Mouse (Mus musculus): Measurements from ENCODE around the gene Cited2.

Cited2 gene

DNA sequence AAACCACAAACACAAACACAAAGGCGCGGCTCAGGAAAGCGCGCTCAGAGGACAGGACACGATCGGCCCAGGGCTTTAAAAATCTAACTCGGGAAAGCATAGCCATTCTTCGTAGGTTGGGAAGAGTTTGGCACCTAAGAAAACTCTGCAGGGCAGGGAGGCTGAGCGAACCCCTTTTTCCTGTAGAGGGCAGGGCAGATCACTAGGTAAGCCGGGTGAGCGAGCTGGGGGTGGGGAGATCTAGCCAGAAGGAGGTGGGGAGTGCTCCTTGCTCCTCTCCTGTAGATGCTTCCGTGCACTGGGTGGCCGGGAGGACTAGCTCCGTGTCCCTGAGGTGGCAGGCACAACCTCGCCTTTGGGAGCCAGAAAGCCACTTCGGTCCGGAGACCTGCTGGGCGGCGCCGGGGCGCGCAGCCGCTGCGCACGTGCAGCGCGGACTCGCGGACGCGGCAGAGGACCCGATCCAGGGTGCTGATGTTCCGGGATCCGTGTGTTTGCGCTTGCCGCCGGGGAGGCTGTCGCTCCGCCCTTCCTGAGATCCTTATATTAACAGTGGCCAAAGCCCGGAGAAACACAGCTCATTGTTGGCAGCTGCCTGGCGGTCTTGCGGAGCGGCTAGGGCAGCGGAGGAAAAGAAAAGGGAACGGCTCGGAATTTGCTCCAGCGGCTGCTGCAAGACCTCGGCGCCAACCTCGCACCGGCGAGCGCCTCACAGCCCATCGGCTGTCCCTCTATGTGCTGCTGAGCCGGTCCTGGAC is at the start of gene Cited2:
Gene Cited2 (plus strand): TSS at position 566 of the 758 bp plus-strand sequence.
- DNase-seq (ENCODE audit: low read depth, low spot score), result peak; percentile 96

GRCm38 (mm10) chr10:17674454-17674853 is 48.6 kb upstream of the Cited2 start:
- DNase-seq (ENCODE audit: low read depth, low spot score), result no peak

DNA sequence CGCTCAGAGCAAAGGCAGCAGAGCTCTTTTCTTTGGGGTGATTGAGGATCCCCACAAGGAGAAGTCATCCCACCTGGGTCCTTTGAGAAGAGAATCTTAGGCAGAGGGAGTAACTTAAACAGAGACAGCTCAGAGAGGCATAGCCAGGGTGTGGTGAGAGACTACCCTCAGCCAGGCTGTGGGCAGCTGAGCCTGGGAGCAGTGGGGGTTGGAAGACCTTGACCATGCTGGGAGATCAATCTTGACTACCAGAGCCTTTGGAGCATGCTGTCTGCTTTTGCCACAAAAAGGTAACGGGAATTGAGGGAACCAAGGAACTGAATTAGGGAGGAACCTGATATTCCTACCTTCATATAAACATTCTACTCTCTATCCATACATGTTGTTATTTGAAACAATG is 48.1 kb upstream of the Cited2 start:
- DNase-seq (ENCODE audit: low read depth, low spot score), result no peak

- no peak for DNase-seq (ENCODE audit: low read depth, low spot score)
Observed at GRCm38 (mm10) chr10:17676464-17676863, 46.6 kb upstream of the Cited2 start.

DNA sequence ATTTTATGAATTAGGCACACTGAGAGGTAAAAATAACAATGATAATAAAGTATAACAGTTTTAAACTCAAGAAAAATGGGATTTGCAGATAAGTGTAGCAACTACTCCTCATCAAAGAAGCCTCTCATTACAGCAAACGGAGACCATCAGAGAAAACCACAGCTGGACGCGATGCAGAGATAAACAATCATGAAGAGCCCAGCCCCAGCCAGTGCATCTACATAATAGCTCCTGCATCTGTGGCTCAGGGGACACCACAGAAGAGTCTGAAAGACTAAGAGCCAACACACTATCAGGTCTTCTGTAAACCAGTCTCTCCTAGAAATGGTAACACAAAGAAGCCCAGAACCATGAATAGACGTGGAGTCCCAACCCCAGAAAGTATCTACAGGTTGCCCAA is 45.7 kb upstream of the Cited2 start:
- DNase-seq (ENCODE audit: low read depth, low spot score), result no peak

- DNase-seq (ENCODE audit: low read depth, low spot score), result no peak
Observed at GRCm38 (mm10) chr10:17680432-17681382, 42.3 kb upstream of the Cited2 start.

GRCm38 (mm10) chr10:17681386-17681785 is 41.6 kb upstream of the Cited2 start:
- DNase-seq (ENCODE audit: low read depth, low spot score), result no peak

DNA sequence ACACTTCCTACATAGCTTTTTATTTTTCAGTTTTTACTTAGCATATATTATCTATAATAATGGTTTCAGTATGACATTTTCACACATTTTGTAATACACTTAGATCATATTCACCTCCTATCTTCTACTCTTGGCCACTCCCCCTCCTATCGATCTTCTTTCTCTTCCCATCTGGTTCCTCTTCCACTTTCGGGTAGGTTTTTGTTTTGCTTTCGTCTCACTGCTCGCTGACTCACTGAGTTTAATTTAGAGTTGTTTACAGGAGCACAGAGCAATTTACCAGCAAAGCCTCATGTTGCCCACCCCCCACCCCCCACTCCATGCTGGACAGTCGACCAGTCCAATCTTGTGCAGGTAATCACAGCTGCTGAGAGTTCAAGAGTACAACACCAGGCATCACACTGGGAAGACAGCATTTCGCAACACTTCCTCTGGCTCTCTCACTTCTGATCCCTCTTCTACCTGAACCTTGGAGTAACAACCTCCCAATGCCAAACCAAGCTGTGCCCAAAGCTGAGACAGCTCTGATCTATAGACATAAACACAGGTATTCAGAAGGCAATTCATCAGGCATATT is 39.1 kb upstream of the Cited2 start:
- DNase-seq (ENCODE audit: low read depth, low spot score), result no peak

- no peak for DNase-seq (ENCODE audit: low read depth, low spot score)
Observed at GRCm38 (mm10) chr10:17689806-17690205, 33.2 kb upstream of the Cited2 start.

DNA sequence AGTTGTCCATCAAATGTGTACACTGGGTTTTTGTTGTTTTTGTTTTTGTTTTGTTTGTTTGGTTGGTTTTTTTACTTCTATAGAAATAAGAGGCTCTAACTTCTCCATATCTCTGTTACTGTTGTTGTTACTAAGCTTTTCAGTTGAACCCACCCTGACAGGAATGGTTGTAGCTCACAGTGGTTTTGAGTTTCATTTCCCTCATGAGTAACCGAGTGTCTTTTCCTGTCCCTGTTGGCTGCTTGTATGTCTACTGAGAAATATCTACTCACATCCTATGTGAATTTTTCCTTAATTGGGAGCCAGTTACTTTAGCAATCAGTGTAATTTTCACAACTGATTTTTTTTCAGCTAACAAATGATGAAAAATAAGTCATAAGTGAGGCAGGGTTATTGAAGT is 31.3 kb upstream of the Cited2 start:
- DNase-seq (ENCODE audit: low read depth, low spot score), result no peak

DNA sequence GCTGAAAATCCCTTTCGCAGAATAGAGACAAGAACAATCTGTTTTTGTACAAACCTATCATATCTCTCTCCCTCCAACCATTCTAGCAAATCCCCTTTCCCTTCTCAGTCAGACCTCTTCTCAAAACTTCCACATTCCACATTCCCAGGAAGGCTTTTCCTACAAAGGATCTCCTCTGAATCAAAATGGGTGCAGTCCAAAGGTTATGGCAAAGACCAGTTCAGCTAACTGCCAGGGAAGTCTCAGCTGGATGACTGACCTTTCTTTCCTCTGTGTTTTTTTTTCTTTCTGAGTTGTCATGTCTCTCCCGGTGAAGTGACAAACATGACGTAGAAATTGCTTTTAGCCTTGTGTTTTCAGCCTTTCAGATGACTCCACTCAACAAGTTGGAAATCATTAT is 27.2 kb upstream of the Cited2 start:
- no peak for DNase-seq (ENCODE audit: low read depth, low spot score)

- DNase-seq (ENCODE audit: low read depth, low spot score), result no peak
Observed at GRCm38 (mm10) chr10:17697376-17698265, 25.4 kb upstream of the Cited2 start.

- DNase-seq (ENCODE audit: low read depth, low spot score), result no peak
Observed at GRCm38 (mm10) chr10:17705466-17705973, 17.5 kb upstream of the Cited2 start.

DNA sequence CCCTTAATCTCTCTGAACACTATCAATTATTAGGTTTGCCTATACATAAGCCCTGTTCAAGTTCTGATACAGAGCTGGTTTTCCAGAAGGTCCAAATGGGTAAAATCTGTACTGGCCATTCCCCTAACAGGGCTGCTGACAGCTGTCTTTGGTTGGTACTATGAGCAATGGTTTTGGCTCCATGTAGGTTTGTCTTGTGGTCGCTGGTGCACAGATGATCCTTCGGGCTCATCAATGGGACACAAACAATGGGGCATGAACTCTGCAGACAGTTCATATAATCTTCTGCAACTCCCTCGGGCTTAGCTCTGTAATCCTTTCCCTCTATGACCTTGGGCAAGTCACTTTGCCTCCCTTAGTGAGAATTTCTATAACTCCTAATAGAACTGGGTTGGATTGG is 12.3 kb upstream of the Cited2 start:
- no peak for DNase-seq (ENCODE audit: low read depth, low spot score)

- no peak for DNase-seq (ENCODE audit: low read depth, low spot score)
Observed at GRCm38 (mm10) chr10:17719009-17719570, 3.9 kb upstream of the Cited2 start.

- DNase-seq (ENCODE audit: low read depth, low spot score), result no peak
Observed at GRCm38 (mm10) chr10:17719646-17720045, 3.4 kb upstream of the Cited2 start.

DNA sequence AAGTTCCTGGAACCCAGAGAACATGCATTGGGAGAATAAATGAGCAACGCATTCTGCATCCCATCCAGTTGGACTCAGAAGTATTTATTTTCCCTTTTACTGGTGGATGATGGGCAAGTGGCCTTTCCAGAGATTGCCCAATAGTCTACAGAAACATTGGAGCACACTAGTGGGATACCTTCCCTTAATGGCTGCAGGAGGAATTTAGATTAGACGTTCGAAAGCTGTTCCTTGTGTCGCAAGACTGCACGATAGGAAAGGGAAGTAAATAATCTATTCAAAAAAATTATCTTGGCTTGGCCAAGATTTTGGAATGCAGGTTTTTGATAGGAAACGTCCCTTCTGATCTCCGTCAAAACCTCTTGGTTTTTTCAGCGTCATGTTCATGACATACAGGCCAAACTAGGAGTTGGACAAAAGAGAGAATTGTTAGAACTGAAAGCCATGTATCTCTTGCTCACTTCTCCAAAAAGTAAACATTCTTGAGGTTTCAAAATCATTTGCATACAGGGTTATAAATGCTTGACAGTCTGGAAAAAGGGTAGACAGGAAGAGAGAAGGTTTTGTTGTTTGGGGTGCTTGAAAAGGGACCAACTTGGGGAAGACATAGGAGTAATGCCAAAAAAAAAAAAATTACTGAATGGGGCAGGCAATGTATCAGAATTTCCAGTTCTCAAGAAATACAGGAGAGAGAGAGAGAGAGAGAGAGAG is 2.0 kb upstream of the Cited2 start:
- DNase-seq (ENCODE audit: low read depth, low spot score), result no peak

DNA sequence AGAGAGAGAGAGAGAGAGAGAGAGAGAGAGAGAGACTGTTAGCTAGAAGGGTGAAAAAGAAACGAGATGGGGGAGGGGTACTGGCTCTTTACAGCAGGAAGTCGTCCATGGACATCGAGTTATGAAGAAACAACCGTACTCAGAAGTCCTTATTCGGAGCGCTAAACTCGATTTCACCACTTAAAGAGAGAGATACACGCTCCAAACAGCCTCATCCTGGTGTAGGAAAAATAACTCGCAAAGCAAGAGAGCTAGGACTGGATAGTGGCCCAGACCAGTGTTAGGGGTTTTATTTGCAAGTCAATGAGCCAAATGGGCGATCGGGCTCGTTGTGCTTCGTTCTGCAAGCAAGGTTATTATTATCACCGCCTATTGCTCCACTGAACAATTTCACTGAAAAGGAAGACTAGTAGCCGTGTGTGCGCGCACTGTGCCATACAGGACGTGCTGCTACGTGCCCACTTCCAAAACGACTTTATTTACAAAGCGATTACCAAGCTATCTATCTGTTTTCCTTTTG is 1.4 kb upstream of the Cited2 start:
- DNase-seq (ENCODE audit: low read depth, low spot score), result peak; percentile 47

DNA sequence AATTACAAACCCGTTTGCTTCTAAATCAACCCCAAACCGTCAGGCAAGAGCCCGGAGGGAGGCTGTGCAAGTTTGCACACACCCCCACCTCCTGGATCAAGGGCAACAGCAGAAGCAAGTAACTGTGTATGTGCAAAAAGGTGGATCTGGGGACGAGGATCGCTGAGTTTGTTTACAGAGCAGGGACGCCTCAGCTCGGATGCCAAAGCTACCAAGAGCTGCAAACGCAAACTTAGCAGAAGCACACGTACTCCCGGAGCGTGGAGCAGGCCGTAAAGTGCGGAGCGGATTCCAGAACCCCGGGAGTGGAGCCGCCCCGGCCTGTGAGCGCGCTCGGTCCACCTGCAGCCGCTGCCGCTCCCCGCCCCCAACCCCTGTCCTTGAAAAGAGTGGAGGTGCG is 860 bp upstream of the Cited2 start:
- peak; percentile 95 for DNase-seq (ENCODE audit: low read depth, low spot score)

DNA sequence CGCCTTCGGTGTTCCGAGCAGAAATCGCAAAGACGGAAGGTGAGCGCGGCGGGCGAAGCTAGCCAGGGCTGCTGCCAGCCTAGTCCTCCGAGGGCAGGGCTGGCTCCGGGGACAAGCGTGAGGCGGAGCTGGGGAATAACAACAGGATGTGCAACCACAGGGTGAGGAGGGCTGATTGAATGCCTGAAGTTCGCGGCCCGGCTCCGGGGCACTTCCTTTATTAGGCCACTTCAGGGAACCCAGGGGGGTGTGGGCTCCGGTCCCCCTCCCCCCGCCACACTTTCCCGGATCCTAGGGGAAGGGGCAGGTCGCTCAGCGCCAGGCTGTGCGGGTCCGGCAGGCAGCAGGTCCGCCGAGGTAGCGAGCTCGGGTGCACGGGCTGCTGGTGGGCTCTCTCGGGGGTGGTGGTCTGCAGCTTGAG is 413 bp downstream of the Cited2 start:
- no peak for DNase-seq (ENCODE audit: low read depth, low spot score)

Data from forelimb bud, embryonic 11.5 days (tissue).